Mouse (Mus musculus): Measurements from ENCODE around the gene Slc6a1. TPM values are rescaled to one million over a fixed set of nuclear protein-coding genes. Genes with fewer than 3 reads are reported as not detected.

Slc6a1 gene
- total RNA-seq, 2 experiments from 2014 or later, result 0.17 to 0.23 TPM

DNA sequence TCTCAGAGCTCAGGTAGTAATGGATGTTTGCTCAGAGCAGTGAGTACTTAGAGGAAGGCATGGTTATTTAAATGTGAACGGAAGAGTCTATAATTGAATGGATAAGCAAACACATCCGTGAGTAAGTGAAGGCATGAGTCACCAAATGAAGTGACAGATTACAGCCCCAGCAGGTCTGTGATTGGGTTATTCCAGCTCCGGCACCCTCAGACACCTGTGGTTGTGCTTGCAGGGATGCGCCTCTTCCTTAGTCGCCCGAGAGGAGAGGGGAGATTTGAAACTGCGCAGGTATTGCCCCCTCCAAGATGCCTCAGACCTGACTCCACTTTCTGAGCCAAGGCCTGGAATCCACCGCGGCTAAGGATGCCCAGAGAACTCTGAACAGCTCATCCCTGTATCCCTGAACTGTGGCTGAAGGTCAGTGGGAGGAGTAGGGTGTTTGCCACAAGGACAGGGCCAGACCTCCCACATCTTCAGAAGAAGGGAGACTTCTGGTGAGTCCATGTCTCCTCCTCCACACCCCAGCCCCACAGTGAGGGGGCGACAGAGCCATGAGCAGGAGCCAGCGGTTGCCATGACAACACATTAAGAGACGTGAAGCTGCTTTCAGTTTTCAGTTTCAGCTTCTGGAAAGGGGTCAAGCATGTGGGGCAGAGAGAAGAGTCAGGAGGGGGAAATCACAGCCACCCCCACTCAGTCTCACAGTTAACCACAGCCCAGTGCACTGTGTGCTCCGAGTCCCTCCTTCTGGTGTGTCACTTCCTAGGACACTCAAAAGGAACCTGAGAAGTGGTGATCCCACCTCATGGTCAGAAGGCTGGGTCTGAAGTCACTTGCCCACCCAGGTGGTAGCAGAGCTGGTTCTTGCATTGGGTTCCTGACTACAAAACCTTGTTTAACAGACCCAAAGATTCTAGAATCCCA, 65.7 kb downstream of the Slc6a1 start:
- DNase-seq (ENCODE audit: low spot score), result no peak

DNA sequence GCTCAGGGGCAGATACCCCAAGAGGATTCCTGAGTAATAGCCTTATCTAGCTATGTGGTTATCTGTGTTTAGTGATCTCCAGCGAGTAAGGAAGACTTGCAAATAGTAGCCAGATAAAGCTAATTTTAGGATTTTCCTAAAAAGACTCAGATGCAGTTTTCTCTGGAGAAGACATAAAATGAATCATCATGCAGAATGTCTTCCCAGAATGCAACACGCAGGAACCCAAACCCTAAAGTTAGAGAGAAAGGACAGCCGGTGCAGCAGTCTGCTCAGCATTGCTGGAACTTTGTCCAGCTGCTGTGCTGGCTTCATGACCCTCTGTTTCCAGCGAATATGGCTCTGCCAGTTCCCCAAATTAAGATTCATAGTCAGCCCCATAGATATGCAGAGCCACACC, 72.2 kb downstream of the Slc6a1 start:
- no peak for DNase-seq (ENCODE audit: low spot score)

DNA sequence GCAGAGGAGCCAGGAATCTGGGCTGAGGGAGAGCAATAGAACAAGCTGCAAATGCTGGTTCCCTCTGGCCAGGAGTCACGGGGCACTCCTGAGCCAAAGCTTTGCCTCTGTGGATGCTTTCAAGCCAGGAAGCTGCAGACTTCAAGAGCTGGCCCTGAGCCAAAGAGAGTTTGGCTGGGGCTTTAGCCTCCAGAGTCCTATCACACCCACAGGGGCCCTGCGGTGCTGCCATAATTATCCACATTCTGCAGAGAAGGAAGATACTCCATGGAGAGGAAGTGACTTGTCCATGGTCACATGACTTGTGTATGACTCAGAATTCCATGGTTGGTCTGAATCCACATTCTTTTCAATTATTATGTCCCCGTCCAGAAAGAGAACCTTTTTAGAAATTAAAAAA, 75.7 kb downstream of the Slc6a1 start:
- peak; percentile 54 for DNase-seq (ENCODE audit: low spot score)

DNA sequence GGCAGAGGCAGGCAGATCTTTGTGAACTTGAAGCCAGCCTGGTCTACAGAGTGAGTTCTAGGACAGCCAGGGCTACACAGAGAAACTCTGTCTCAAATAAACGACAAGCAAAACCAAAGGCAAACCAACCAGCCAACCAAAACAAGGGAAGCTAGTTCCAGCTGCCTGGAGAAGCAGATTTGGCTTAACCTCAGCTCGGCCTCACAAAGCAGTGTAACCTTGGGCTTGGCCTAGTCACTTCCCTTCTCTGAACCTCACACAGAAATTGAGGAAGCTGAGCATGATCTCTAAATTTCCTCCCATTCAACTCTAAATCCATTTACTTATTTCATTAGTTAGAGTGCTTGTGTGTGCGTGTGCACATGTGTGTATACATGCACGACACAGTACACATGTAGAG, 79.9 kb downstream of the Slc6a1 start:
- no peak for DNase-seq (ENCODE audit: low spot score)

DNA sequence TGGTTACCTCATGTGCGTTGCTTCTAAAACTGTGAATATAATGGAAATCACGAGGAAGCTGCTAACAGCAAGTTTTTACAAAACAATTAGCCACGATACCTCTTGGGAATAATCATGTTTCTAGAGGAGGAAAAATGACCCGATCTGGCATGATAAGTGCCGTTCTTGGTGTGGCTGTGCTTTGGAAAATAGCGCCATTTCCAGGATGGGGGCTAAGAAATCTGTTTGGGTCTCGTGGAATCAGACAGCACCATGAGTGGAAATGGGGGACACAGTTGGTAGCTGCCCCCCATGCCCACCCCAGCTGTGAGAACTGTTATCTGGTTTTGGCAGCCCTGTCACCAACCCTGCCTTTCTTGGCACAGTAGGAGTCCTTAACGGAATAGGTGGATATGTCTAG, 81.3 kb downstream of the Slc6a1 start:
- no peak for DNase-seq (ENCODE audit: low spot score)

DNA sequence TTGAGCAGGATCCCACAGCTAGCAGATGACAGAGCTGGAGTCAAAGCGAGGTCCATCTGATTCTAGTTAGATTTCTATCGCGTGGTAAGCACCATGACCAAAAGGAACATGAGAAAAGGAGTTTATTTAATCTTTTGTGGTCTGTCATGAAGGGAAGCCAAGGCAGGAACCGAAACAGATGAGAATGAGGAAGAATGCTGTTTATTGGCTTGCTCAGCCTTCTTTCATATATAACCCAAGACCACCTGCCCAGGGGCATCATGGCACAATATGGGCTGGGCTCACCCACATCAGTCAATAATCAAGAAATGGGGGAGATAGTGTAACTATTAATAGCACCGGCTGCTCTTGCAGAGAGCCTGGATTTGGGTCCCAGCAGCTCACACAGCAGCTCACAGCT, 82.3 kb downstream of the Slc6a1 start:
- DNase-seq (ENCODE audit: low spot score), result no peak

DNA sequence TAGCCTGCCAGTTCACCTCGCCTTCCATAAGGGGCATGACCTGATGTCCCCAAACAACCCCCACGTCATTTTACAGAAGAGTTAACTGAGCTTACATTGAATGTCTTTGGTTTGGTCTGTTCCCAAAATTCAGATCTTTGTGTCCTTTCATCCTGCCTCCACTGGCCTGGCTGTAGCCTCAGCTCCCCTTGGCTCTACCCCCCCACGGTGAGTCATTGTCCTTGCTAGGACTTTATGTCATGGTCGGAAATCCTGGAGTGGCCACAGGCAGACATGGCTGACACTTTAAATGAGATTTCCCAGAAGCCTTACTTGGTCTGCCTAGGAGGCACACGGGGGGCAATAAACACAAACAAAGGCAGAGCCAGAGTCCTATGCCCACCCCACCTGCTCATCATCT, 83.8 kb downstream of the Slc6a1 start:
- no peak for DNase-seq (ENCODE audit: low spot score)

Other genes with a start within 250 kb of the Slc6a1 start
- under 1 TPM; 0.16 to 0.31 TPM for gene Atp2b2, start 240.0 kb upstream of the Slc6a1 start, total RNA-seq (2021)
- gene Slc6a11, start 151.4 kb upstream of the Slc6a1 start, total RNA-seq (2021), result under 1 TPM; 0.07 to 0.11 TPM
- gene Hrh1, start 115.3 kb downstream of the Slc6a1 start, total RNA-seq (2021), result under 1 TPM; 0.38 to 0.41 TPM

All from gastrocnemius, adult 18-20 months (tissue).